Mouse (Mus musculus): Measurements from ENCODE around the gene Tma7.

GRCm38 (mm10) chr9:109056916-109057315 lies 25.5 kb downstream of the Tma7 start:
- TF ChIP-seq CTCF (IDR thresholded peaks at IDR 0.05; ENCODE audit: insufficient read depth, low read length) (no peak), POLR2A (IDR thresholded peaks at IDR 0.05; ENCODE audit: borderline replicate concordance, extremely low read depth, low read depth, low read length) (no peak)

Measured in lung, adult 2 months (tissue).